Mouse (Mus musculus) kidney, embryonic 16.5 days (tissue): Measurements from ENCODE around the gene Coa6. TPM values are rescaled to one million over a fixed set of nuclear protein-coding genes. Genes with fewer than 3 reads are reported as not detected.
A peak's percentile ranks its signal among the peaks of the same experiment; 100 is the strongest.
"Not testable (repeated sequence)": the region's sequence is repeated elsewhere in the genome, so short reads cannot be mapped to it uniquely, and the experiment has no call there.

Source experiments
- ATAC-seq: fragments of 200-750 bp; cut with Nextera tagmentation; 2 replicates; pipeline ENCODE4 v1.8.0; 2017; ENCODE audit warnings: moderate TSS enrichment; ENCODE audit not compliant: low FRiP score, low TSS enrichment
- H3K27ac ChIP-seq: fragments of 300-500 bp; sonication (generic); 2 replicates; pipeline ENCODE4 v1.5.1; 2014; ENCODE audit warnings: low read length
- H3K27me3 ChIP-seq: fragments of 300-500 bp; sonication (generic); 2 replicates; pipeline ENCODE4 v1.6.1; 2014; ENCODE audit warnings: low read length, control low read depth, mixed read lengths; ENCODE audit not compliant: insufficient read depth
- H3K36me3 ChIP-seq: fragments of 300-500 bp; sonication (generic); 2 replicates; pipeline ENCODE4 v1.6.1; 2014; ENCODE audit warnings: low read length, control low read depth, mixed read lengths; ENCODE audit not compliant: insufficient read depth
- H3K4me1 ChIP-seq: fragments of 300-500 bp; sonication (generic); 2 replicates; pipeline ENCODE4 v1.6.1; 2014; ENCODE audit warnings: low read length, control low read depth, mixed read lengths; ENCODE audit not compliant: insufficient read depth
- H3K4me2 ChIP-seq: fragments of 300-500 bp; sonication (generic); replicated peaks from 2 replicates; pipeline ENCODE4 v1.6.1; 2014; ENCODE audit warnings: low read depth, low read length
- H3K4me3 ChIP-seq: fragments of 300-500 bp; sonication (generic); 2 replicates; pipeline ENCODE4 v1.5.1; 2014; ENCODE audit warnings: mild to moderate bottlenecking, low read length
- H3K9ac ChIP-seq: fragments of 300-500 bp; sonication (generic); replicated peaks from 2 replicates; pipeline ENCODE4 v1.6.1; 2014; ENCODE audit warnings: low read length
- H3K9me3 ChIP-seq: fragments of 300-500 bp; sonication (generic); 2 replicates; pipeline ENCODE4 v1.6.1; 2016; ENCODE audit warnings: low read length, control low read depth
- WGBS: fragments of 180-500 bp; shearing (Covaris S2); extraction: QIAGEN DNeasy Blood & Tissue Kit; methylation state at CpG from one replicate; pipeline ENCODE4 v1.1.7; 2014; 5-methylcytosine and 5-hydroxymethylcytosine counted together
- polyA plus RNA-seq: library from polyadenylated mRNA; unstranded; fragments of >200 nt; fragmentation: Nextera tagmentation; extraction: Ambion mirVana; gene quantifications from 2 replicates; pipeline ENCODE4 v1.2.1, GENCODE M21; 2015

The Coa6 gene
- polyA plus RNA-seq, 1 experiment from 2014 or later = 53.9 TPM

DNA sequence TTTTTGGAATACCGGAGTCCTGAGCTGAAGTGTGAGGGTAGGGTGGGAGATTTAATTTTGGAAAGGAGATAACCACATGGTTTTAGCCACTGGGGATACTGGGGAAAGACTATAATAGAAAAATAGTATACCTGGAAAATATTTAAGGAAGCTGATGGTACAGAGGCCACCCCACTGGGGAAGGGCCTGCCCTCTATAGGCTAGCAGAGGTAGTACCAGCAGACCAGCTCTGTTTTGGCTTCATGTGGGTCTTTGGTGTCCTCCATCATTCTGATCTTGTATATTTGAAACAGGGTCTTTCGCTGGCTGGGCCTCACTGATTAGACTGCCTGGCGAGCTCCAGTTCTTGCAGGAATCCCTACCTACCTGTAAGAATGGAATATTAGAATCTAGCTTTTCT, 24.0 kb upstream of the Coa6 start:
- Histone ChIP-seq H3K27ac (no peak overlapping the region), H3K4me3 (no peak overlapping the region), H3K36me3 (no peaks in the 10 kb centered on the region), H3K27me3 (no peaks in the 10 kb centered on the region), H3K9me3 (no peaks in the 10 kb centered on the region), H3K9ac (no peak overlapping the region), H3K4me1 (no peaks in the 10 kb centered on the region), H3K4me2 (no peak overlapping the region)
- ATAC-seq = no peak
- WGBS = 76% methylated on average over 3 of the region's 3 CpGs

DNA sequence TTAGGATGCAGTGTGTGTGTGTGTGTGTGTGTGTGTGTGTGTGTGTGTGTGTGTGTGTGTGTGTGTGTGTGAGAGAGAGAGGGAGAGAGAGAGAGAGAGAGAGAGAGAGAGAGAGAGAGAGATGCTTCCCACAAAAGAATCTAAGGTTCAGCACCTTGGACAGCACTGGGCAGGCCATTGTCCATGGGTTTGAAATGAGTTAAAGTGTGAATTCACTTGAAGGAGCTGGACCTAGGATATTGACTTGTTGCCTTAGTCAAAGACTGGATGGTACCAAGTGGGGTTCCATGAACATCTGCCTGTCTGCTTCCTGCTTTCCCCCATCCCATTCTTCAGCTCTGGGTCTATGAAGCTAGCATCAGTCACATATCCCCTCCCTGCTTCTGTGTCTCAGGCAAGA, 17.8 kb upstream of the Coa6 start:
- not testable (repeated sequence) for H3K4me1 ChIP-seq, H3K9me3 ChIP-seq, H3K4me3 ChIP-seq, H3K9ac ChIP-seq, H3K4me2 ChIP-seq, ATAC-seq, H3K27ac ChIP-seq, H3K27me3 ChIP-seq, H3K36me3 ChIP-seq

DNA sequence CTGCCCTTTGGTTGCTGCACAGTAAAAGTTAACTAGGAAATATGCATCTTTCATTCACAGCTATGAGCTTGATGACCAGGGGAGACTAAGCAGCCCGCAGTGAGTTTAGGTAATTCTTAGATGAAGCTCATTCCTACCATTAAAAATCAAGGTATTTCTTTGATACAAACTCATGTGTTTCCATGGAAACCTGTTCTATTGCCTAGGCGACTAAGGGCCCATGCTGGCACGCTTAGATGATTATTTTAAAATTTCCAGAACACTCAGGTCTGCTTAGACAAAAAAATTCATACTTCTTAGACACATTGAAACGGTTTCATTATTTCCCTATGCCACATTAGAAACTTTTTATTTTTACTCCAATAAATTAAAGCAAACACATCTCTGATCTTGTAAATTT, 17.3 kb upstream of the Coa6 start:
- Histone ChIP-seq H3K27ac (no peak overlapping the region), H3K36me3 (no peaks in the 10 kb centered on the region), H3K9me3 (no peaks in the 10 kb centered on the region), H3K4me1 (no peaks in the 10 kb centered on the region), H3K27me3 (no peaks in the 10 kb centered on the region), H3K9ac (no peak overlapping the region), H3K4me2 (no peak overlapping the region), H3K4me3 (no peak overlapping the region)
- ATAC-seq = no peak
- WGBS = 74% methylated on average over 4 of the region's 4 CpGs

DNA sequence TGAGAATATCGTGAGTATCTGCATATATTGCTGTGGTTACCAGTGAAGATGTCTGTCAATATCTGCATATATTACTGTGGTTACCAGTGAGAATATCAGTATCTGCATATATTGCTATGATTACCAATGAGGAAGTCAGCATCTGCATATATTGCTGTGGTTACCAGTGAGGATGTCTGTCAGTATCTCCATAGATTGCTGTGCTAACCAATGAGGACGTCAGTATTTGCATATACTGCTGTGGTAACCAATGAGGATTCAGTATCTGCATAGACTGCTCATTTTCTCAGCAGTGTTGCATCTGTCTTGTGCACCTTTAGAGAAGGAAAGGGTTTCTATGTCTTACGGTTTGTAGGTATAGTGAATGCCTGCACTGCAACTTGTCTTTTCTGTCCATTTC, 1.5 kb upstream of the Coa6 start:
- Histone ChIP-seq H3K9ac (no peak overlapping the region), H3K27me3 (no peaks in the 10 kb centered on the region), H3K4me2 (no peak overlapping the region), H3K9me3 (no peaks in the 10 kb centered on the region), H3K36me3 (peaks cover 2% of the 10 kb centered on the region; the same call in 1 of the 2 replicates), H3K27ac (no peak overlapping the region), H3K4me1 (peaks cover 8% of the 10 kb centered on the region), H3K4me3 (no peak overlapping the region)
- WGBS = 77% methylated on average over 3 of the region's 3 CpGs
- ATAC-seq = no peak

DNA sequence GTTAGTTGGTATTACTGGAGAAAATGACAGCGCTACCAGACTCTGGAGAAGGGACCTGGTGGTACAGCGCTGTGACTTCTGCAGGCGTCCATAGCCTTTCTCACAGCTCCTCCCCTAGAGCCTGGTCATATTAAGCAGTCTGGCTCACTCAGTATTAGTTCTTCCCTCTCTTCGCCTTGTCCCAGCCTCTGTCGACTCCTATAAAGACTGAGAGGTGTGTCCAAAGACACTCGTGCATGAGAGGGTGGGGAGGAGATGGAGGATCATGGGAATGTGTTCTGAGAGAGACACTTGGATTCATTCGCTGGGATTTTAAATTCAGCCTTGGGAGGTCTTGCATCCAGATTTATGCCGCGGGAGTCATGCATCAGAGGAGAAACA, 595 bp downstream of the Coa6 start:
- peak; percentile 70 for ATAC-seq
- Histone ChIP-seq H3K27me3 (no peaks in the 10 kb centered on the region), H3K4me3 (peak overlapping the region; percentile 73), H3K4me1 (peaks cover 8% of the 10 kb centered on the region), H3K36me3 (peaks cover 18% of the 10 kb centered on the region), H3K4me2 (peak overlapping the region; percentile 72), H3K9me3 (no peaks in the 10 kb centered on the region), H3K9ac (peak overlapping the region; percentile 82), H3K27ac (peak overlapping the region; percentile 71)
- WGBS = 6% methylated on average over 9 of the region's 9 CpGs

DNA sequence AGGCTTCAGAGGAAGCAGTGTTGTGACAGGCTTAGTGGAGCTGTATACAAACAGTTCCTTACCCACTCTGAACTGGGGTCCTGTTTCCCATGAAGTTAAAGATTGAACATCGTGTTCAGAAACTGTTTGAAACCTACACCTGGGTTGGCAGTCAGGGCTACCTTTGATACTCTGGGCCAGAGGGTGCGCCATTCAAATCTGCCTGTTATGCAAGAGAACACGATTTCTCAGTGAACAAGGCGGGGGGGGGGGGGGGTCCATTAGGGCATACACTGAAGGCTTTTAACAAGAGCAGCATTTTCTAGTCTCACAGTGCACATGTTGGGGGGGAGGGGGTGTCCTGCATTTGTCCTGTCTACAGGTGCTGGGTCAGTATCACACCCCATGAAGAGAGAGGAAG, 1.8 kb downstream of the Coa6 start:
- Histone ChIP-seq H3K36me3 (peaks cover 31% of the 10 kb centered on the region), H3K9ac (no peak overlapping the region), H3K27ac (no peak overlapping the region), H3K4me3 (no peak overlapping the region), H3K4me1 (peaks cover 8% of the 10 kb centered on the region), H3K27me3 (no peaks in the 10 kb centered on the region), H3K4me2 (no peak overlapping the region), H3K9me3 (no peaks in the 10 kb centered on the region)
- no peak for ATAC-seq
- 80% methylated on average over 4 of the region's 4 CpGs for WGBS

DNA sequence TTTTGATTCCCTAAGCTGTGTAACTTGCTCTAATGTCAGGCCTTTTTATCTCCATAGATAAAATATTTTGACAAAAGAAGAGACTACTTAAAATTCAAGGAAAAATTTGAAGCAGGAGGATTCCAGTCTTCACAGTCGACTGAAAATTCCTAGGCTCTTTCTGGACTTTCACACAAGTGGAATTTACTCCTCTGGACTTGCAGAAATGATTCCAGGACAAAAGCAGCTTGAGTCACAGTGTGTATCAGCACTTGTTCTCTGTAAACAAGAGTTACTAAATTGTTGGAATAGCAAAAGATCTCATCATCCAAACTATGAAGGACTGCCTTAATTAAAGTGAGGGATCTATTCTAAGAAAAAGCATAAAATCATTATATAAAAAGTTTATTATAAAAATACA, 2.6 kb downstream of the Coa6 start:
- Histone ChIP-seq H3K36me3 (peaks cover 38% of the 10 kb centered on the region), H3K4me1 (peaks cover 8% of the 10 kb centered on the region), H3K4me2 (no peak overlapping the region), H3K9me3 (no peaks in the 10 kb centered on the region), H3K4me3 (no peak overlapping the region), H3K27me3 (no peaks in the 10 kb centered on the region), H3K9ac (no peak overlapping the region), H3K27ac (no peak overlapping the region)
- WGBS = 86% methylated on average over 1 of the region's 1 CpGs
- no peak for ATAC-seq

DNA sequence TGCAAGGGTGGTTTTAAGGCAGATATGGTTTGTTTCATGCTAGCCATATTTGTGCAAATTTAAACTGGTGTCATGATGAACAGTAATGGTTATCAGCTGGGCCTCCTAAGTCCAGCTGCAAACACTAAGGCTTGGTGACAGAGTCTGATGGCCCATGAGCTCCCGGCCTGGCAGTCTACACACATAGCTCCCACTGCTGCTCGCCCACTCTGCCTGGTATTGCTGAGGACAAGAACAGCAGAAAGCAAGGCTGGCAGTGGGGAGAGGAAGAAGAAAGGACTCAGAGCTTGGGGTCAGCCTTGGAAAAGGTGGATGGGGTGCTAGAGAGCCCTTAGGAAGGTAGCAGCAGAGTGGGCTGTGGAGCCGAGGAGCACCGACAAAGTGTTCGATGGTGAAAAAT, 7.3 kb downstream of the Coa6 start:
- H3K4me3 ChIP-seq = no peak overlapping the region
- H3K4me1 ChIP-seq = no peaks in the 10 kb centered on the region
- H3K9ac ChIP-seq = no peak overlapping the region
- H3K9me3 ChIP-seq = no peaks in the 10 kb centered on the region
- no peak for ATAC-seq
- WGBS = 95% methylated on average over 5 of the region's 5 CpGs
- H3K27me3 ChIP-seq = no peaks in the 10 kb centered on the region
- H3K27ac ChIP-seq = no peak overlapping the region
- no peak overlapping the region for H3K4me2 ChIP-seq
- peaks cover 62% of the 10 kb centered on the region for H3K36me3 ChIP-seq

DNA sequence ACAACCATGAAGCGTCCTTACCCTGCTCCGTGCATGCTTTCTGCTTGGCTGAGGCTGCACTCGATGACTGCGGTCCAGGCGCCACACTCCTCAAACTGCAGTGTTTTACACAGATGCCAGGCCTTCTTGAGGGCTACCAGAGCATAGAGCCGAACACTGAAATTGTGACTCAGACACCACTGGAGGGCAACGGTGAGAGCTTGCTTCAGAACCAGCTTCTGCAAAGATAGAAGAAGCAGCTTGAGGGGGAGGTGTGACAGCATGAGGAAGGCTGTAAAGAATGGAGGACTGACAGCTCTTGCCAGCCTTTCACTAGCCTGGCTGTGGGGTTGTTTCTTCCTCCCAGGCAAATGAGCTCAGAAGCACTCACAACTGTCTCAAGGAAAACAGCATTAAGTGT, 11.5 kb downstream of the Coa6 start:
- no peaks in the 10 kb centered on the region for H3K4me1 ChIP-seq
- no peak overlapping the region for H3K9ac ChIP-seq
- H3K36me3 ChIP-seq = peaks cover 53% of the 10 kb centered on the region
- H3K4me2 ChIP-seq = no peak overlapping the region
- no peak overlapping the region for H3K4me3 ChIP-seq
- H3K9me3 ChIP-seq = no peaks in the 10 kb centered on the region
- H3K27ac ChIP-seq = no peak overlapping the region
- H3K27me3 ChIP-seq = no peaks in the 10 kb centered on the region
- no peak for ATAC-seq
- 81% methylated on average over 7 of the region's 7 CpGs for WGBS

DNA sequence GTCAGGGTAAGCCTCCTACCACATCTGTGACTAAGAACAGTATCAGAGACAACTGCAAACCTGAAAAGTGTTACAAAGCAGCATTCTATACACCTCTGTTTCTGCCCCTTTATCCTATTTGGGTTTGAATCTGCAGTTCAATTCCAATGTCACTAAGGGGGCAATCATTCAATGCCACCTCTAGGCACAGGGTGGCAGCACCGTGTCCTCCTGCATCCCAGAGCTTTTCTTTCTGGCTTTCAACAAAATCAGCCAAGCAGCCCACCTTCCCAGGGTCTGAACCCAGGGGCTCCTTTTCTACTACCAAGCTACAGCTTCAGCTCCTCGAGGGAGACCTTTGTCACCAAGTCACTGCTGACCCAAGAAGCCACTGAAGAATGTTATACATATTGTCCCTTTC, 16.6 kb downstream of the Coa6 start:
- Histone ChIP-seq H3K4me1 (no peaks in the 10 kb centered on the region), H3K4me3 (no peak overlapping the region), H3K27me3 (no peaks in the 10 kb centered on the region), H3K9me3 (no peaks in the 10 kb centered on the region), H3K27ac (no peak overlapping the region), H3K4me2 (no peak overlapping the region), H3K36me3 (peaks cover 33% of the 10 kb centered on the region), H3K9ac (no peak overlapping the region)
- 62% methylated on average over 2 of the region's 2 CpGs for WGBS
- no peak for ATAC-seq

DNA sequence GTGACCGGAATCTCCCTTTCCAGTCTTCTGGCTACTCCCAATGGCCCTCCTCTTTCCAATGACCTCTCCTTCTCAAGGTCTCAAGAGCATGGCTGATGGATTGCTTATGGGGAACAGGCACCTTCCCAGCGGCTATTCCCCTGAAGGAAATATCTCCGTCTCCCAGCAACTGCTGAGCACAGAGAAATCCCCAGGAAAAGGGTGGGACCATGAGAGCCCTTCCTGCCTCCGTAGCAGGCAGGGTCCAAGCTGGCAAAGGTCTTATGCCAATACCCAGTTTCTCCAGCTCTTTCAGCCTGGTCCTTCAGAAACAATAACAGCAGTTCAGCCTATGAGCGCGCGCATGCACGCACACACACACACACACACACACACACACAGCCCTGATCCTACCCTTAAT, 28.8 kb downstream of the Coa6 start:
- Histone ChIP-seq H3K4me2 (no peak overlapping the region), H3K4me3 (no peak overlapping the region), H3K36me3 (peaks cover 67% of the 10 kb centered on the region), H3K4me1 (no peaks in the 10 kb centered on the region), H3K9ac (no peak overlapping the region), H3K9me3 (no peaks in the 10 kb centered on the region), H3K27ac (no peak overlapping the region), H3K27me3 (no peaks in the 10 kb centered on the region)
- 81% methylated on average over 8 of the region's 8 CpGs for WGBS
- ATAC-seq = no peak
